Mouse (Mus musculus): ENCODE measurements around the gene Ergic3. TPM values are rescaled to one million over a fixed set of nuclear protein-coding genes. Genes with fewer than 3 reads are reported as not detected.

The Ergic3 gene
- polyA plus RNA-seq, 1 experiment from 2014 or later: 178 TPM

Other genes with a start within 250 kb of the Ergic3 start
- gene Mmp24, start 232.7 kb upstream of the Ergic3 start, polyA plus RNA-seq (2016; fragmentation: Nextera tagmentation; extraction: Ambion mirVana): 0.30 and 0.44 TPM in 2 replicates
- 7.1 and 8.4 TPM in 2 replicates for gene BC029722, start 188.6 kb upstream of the Ergic3 start, polyA plus RNA-seq (2016; fragmentation: Nextera tagmentation; extraction: Ambion mirVana)
- gene Eif6, start 181.1 kb upstream of the Ergic3 start, polyA plus RNA-seq (2016; fragmentation: Nextera tagmentation; extraction: Ambion mirVana): 247 and 259 TPM in 2 replicates
- gene Fam83c, start 173.2 kb upstream of the Ergic3 start, polyA plus RNA-seq (2016; fragmentation: Nextera tagmentation; extraction: Ambion mirVana): 0.29 and 0.41 TPM in 2 replicates
- gene Uqcc1, start 77.7 kb upstream of the Ergic3 start, polyA plus RNA-seq (2016; fragmentation: Nextera tagmentation; extraction: Ambion mirVana): 74.2 and 82.8 TPM in 2 replicates
- 0.12 TPM in 1 of 2 replicates, not detected in the other for gene Gm15557, start 67.3 kb upstream of the Ergic3 start, polyA plus RNA-seq (2016; fragmentation: Nextera tagmentation; extraction: Ambion mirVana)
- 0.52 and 0.91 TPM in 2 replicates for gene Gdf5, start 62.7 kb upstream of the Ergic3 start, polyA plus RNA-seq (2016; fragmentation: Nextera tagmentation; extraction: Ambion mirVana)
- gene Cep250, start 51.6 kb upstream of the Ergic3 start, polyA plus RNA-seq (2016; fragmentation: Nextera tagmentation; extraction: Ambion mirVana): 29.8 and 31.4 TPM in 2 replicates
- 0.91 and 1.4 TPM in 2 replicates for gene 6430550D23Rik, start 68 bp upstream of the Ergic3 start, polyA plus RNA-seq (2016; fragmentation: Nextera tagmentation; extraction: Ambion mirVana)
- 0.11 TPM in 1 of 2 replicates, not detected in the other for gene Fer1l4, start 44.9 kb downstream of the Ergic3 start, polyA plus RNA-seq (2016; fragmentation: Nextera tagmentation; extraction: Ambion mirVana)
- gene Spag4, start 57.1 kb downstream of the Ergic3 start, polyA plus RNA-seq (2016; fragmentation: Nextera tagmentation; extraction: Ambion mirVana): 5.9 and 6.0 TPM in 2 replicates
- 75.6 and 79.6 TPM in 2 replicates for gene Cpne1, start 103.9 kb downstream of the Ergic3 start, polyA plus RNA-seq (2016; fragmentation: Nextera tagmentation; extraction: Ambion mirVana)
- gene Rbm12, start 103.9 kb downstream of the Ergic3 start, polyA plus RNA-seq (2016; fragmentation: Nextera tagmentation; extraction: Ambion mirVana): 50.8 and 52.6 TPM in 2 replicates
- 23.3 and 35.7 TPM in 2 replicates for gene Gm28036, start 119.0 kb downstream of the Ergic3 start, polyA plus RNA-seq (2016; fragmentation: Nextera tagmentation; extraction: Ambion mirVana)
- gene Romo1, start 136.0 kb downstream of the Ergic3 start, polyA plus RNA-seq (2016; fragmentation: Nextera tagmentation; extraction: Ambion mirVana): 396 and 400 TPM in 2 replicates
- 37.7 and 42.1 TPM in 2 replicates for gene Nfs1, start 136.1 kb downstream of the Ergic3 start, polyA plus RNA-seq (2016; fragmentation: Nextera tagmentation; extraction: Ambion mirVana)
- gene Rbm39, start 172.2 kb downstream of the Ergic3 start, polyA plus RNA-seq (2016; fragmentation: Nextera tagmentation; extraction: Ambion mirVana): 557 and 577 TPM in 2 replicates
- gene Phf20, start 188.4 kb downstream of the Ergic3 start, polyA plus RNA-seq (2016; fragmentation: Nextera tagmentation; extraction: Ambion mirVana): 70.3 and 74.5 TPM in 2 replicates